Mouse (Mus musculus): ENCODE results near the gene Otub2. TPM values are rescaled to one million over a fixed set of nuclear protein-coding genes. Genes with fewer than 3 reads are reported as not detected.
A peak's percentile ranks its signal among the peaks of the same experiment; 100 is the strongest.

Otub2 gene
- total RNA-seq, 2 experiments from 2014 or later: 5.7 to 7.3 TPM

GRCm38 (mm10) chr12:103376774-103377173 lies 11.7 kb upstream of the Otub2 start:
- no peak overlapping the region for H3K27ac ChIP-seq
- DNase-seq: no peak
- TF ChIP-seq CTCF (IDR thresholded peaks at IDR 0.05): no peak
- intact Hi-C loops (cut with DNase I): no loop called here
- no peak overlapping the region for H3K4me3 ChIP-seq

DNA sequence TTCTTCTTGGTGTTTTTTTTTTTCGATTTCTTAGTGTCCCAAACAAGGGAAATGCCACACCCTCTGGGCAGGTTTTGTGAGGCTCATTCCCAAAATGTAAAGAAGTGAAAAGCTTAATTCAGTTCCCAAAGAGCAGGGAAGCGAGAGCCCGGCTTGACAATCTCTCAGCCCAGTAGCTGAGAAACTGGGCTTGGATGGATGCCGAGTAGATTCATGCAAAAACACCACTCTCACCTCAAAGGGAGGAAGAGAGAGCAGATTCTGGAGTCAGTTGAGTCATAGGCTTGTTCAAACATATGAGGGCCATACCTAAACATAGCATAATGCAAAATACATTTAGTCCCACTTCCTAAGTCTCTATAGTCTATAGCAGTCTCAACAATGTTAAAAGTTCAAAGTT lies 8.3 kb upstream of the Otub2 start:
- no peak overlapping the region for H3K4me3 ChIP-seq
- no peak overlapping the region for H3K27ac ChIP-seq
- no peak for TF ChIP-seq CTCF (IDR thresholded peaks at IDR 0.05)
- no peak for DNase-seq
- intact Hi-C loops (cut with DNase I): no loop called here

- DNase-seq: no peak
- intact Hi-C loops (cut with DNase I): no loop called here
- Histone ChIP-seq H3K27ac (peak overlapping the region; percentile 86; the same call in 1 of the 2 replicates), H3K4me3 (peak overlapping the region; percentile 75)
- TF ChIP-seq CTCF (IDR thresholded peaks at IDR 0.05): no peak
Measured at GRCm38 (mm10) chr12:103389348-103389727, 856 bp downstream of the Otub2 start.

- TF ChIP-seq CTCF (IDR thresholded peaks at IDR 0.05): no peak
- Histone ChIP-seq H3K27ac (no peak overlapping the region), H3K4me3 (no peak overlapping the region)
- intact Hi-C loops (cut with DNase I): no loop called here
- DNase-seq: no peak
Measured at GRCm38 (mm10) chr12:103389982-103390381, 1.5 kb downstream of the Otub2 start.

DNA sequence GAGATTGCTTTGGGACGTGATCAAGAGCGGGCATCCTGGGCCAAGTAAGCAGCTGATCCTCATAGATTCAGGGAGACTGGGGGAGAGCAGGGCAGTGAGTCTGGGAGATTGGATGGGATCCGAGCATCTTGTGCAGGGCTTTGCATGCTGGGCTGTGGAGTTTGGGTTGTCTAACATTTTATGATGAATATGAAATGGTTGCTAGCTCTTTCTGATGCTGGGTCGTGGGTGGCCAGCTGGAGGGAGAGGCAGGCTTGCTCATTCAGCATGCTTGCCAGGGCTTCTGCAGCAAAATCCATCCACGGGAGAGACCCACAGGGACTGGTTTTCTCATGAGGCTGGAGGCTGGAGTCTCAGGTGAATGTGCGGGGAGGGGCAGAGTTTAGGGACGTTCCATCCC lies 2.6 kb downstream of the Otub2 start:
- no peak for DNase-seq
- Histone ChIP-seq H3K27ac (no peak overlapping the region), H3K4me3 (no peak overlapping the region)
- intact Hi-C loops (cut with DNase I): no loop called here
- TF ChIP-seq CTCF (IDR thresholded peaks at IDR 0.05): no peak

GRCm38 (mm10) chr12:103393528-103393927 lies 5.0 kb downstream of the Otub2 start:
- no peak overlapping the region for H3K27ac ChIP-seq
- H3K4me3 ChIP-seq: no peak overlapping the region
- no peak for TF ChIP-seq CTCF (IDR thresholded peaks at IDR 0.05)
- intact Hi-C loops (cut with DNase I): no loop called here
- no peak for DNase-seq

- TF ChIP-seq CTCF (IDR thresholded peaks at IDR 0.05): no peak
- Histone ChIP-seq H3K4me3 (no peak overlapping the region), H3K27ac (no peak overlapping the region)
- DNase-seq: no peak
- intact Hi-C loops (cut with DNase I): no loop called here
Measured at GRCm38 (mm10) chr12:103395486-103396275, 7.2 kb downstream of the Otub2 start.

DNA sequence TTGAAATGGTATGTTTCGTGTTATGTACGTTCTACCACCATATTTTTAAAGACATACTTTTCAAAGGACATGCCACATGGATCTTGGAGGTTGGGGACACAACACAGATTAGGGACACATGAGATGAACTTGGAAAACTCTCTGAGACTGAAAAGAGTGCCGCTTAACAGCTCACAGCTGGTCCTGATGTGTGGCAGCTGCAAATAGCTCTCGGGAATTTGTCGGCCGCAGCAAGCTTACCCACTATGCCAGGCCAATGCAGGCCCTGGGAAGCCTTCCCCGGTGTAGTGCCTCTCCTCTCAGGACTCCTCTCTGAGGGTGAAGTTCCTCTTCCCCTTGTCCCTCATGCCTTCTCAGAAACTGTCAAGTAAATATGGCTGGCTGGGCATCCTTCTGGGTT lies 8.3 kb downstream of the Otub2 start:
- intact Hi-C loops (cut with DNase I): no loop called here
- no peak overlapping the region for H3K27ac ChIP-seq
- no peak for TF ChIP-seq CTCF (IDR thresholded peaks at IDR 0.05)
- DNase-seq: peak; percentile 22
- no peak overlapping the region for H3K4me3 ChIP-seq

- Histone ChIP-seq H3K27ac (no peak overlapping the region), H3K4me3 (no peak overlapping the region)
- DNase-seq: no peak
- no peak for TF ChIP-seq CTCF (IDR thresholded peaks at IDR 0.05)
- intact Hi-C loops (cut with DNase I): no loop called here
Measured at GRCm38 (mm10) chr12:103404131-103404530, 15.6 kb downstream of the Otub2 start.

GRCm38 (mm10) chr12:103407720-103408119 lies 19.2 kb downstream of the Otub2 start, which contains the start of gene 9330161L09Rik:
Gene 9330161L09Rik, minus strand, starts transcription at chr12:103407820.
- no peak within 1 kb of the TSS for H3K4me3 ChIP-seq
- H3K27ac ChIP-seq: no peak within 1 kb of the TSS
- DNase-seq: no peak
- no peak for TF ChIP-seq CTCF (IDR thresholded peaks at IDR 0.05)
- intact Hi-C loops (cut with DNase I): no loop called here

GRCm38 (mm10) chr12:103408144-103408543 lies 19.7 kb downstream of the Otub2 start:
- intact Hi-C loops (cut with DNase I): no loop called here
- no peak for DNase-seq
- Histone ChIP-seq H3K4me3 (no peak overlapping the region), H3K27ac (no peak overlapping the region)
- TF ChIP-seq CTCF (IDR thresholded peaks at IDR 0.05): no peak

GRCm38 (mm10) chr12:103425016-103425728 lies 36.7 kb downstream of the Otub2 start:
- TF ChIP-seq CTCF (IDR thresholded peaks at IDR 0.05): no peak
- Histone ChIP-seq H3K27ac (peak overlapping the region; percentile 97), H3K4me3 (peak overlapping the region; percentile 93)
- DNase-seq: no peak
- intact Hi-C loops (cut with DNase I): no loop called here

DNA sequence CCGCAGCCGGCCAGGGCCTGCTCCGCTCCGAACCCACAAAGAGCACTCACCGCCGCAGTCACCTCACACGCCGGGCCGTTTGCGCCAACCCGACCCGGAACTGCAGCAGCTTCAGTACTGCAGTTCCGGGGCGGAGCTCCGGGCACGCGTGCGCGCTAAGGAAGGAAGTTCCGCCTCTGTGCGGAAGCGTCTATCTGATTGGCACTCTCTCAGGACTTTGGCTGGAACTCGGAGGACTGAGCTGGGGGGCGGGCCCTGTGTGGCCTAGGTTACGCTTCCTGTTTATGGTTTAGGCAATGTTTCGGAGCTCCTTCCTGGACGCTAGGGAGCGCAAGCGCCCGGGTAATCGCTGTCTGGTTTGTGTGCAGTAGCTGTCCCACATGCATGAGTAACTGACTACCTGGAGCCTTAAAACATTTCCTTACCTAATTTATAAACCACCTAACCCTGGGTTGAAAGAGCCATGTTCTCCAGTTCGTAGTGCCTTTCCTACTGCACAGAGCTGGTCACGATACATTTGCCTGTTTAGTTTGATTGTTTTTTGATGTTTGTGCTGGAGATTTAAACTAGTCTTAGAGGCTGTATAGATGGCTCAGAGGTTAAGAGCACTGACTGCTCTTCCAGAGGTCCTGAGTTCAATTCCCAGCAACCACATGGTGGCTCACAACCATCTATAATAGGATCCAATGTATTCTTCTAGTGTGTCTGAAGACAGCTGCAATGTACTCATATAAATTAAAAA lies 37.4 kb downstream of the Otub2 start, which contains the start of gene Ddx24:
Ddx24 (minus strand) TSS at position 102 of the 742 bp plus-strand sequence.
- peak within 1 kb of the TSS; percentile 97 for H3K27ac ChIP-seq
- TF ChIP-seq CTCF (IDR thresholded peaks at IDR 0.05): peak; percentile 98
- intact Hi-C loops (cut with DNase I): loop anchor here (1.0 kb wide), 1 partner anchor 66 kb away; no protein-coding TSS in a partner anchor
- DNase-seq: peak; percentile 98
- peak within 1 kb of the TSS; percentile 93 for H3K4me3 ChIP-seq
